Mouse (Mus musculus): ENCODE measurements at regions not wholly inside any gene's neighbourhood (a gene's known extent, or its start where the extent isn't known, plus 50 kb on each side); places are given as distances from the start of the nearest gene placed in this dataset.

- DNase-seq (ENCODE audit: low spot score) (no peak), ATAC-seq (ENCODE audit: insufficient read depth, low FRiP score, low TSS enrichment) (no peak)
- 74% methylated on average over 14 of the region's 14 CpGs for WGBS
- Histone ChIP-seq H3K4me3 (ENCODE audit: low read depth, low read length) (no peak overlapping the region), H3K27ac (ENCODE audit: low read depth, low read length) (no peak overlapping the region), H3K4me2 (ENCODE audit: low read depth) (no peak overlapping the region), H3K9ac (ENCODE audit: low read length) (no peak overlapping the region), H3K9me3 (ENCODE audit: control insufficient read depth, low read length) (no peaks in the 10 kb centered on the region), H3K27me3 (ENCODE audit: control insufficient read depth, insufficient read depth, low read length) (no peaks in the 10 kb centered on the region), H3K4me1 (ENCODE audit: control insufficient read depth, insufficient read depth, low read length) (0 out of 2 replicates have a peak, but pooled peaks cover 3% of the 10 kb centered on the region), H3K36me3 (ENCODE audit: control insufficient read depth, insufficient read depth, low read length) (no peaks in the 10 kb centered on the region)
These were observed 77.6 kb downstream of the Gas1 start for GRCm38 (mm10) chr13:60099469-60100129.

- H3K27ac ChIP-seq (ENCODE audit: low read depth, low read length), result no peak overlapping the region
- no peak overlapping the region for H3K4me3 ChIP-seq (ENCODE audit: low read depth, low read length)
- 74% methylated on average over 3 of the region's 3 CpGs for WGBS
- no peaks in the 10 kb centered on the region for H3K27me3 ChIP-seq (ENCODE audit: control insufficient read depth, insufficient read depth, low read length)
- 0 out of 2 replicates have a peak, but pooled peaks cover 3% of the 10 kb centered on the region for H3K4me1 ChIP-seq (ENCODE audit: control insufficient read depth, insufficient read depth, low read length)
- no peak for DNase-seq (ENCODE audit: low spot score)
- no peak overlapping the region for H3K9ac ChIP-seq (ENCODE audit: low read length)
- no peaks in the 10 kb centered on the region for H3K36me3 ChIP-seq (ENCODE audit: control insufficient read depth, insufficient read depth, low read length)
- H3K4me2 ChIP-seq (ENCODE audit: low read depth), result no peak overlapping the region
- ATAC-seq (ENCODE audit: insufficient read depth, low FRiP score, low TSS enrichment), result no peak
- H3K9me3 ChIP-seq (ENCODE audit: control insufficient read depth, low read length), result no peaks in the 10 kb centered on the region
These were observed 78.8 kb downstream of the Gas1 start for GRCm38 (mm10) chr13:60098394-60098793.

GRCm38 (mm10) chr13:60097776-60098175 lies 79.4 kb downstream of the Gas1 start:
- Histone ChIP-seq H3K4me3 (ENCODE audit: low read depth, low read length) (no peak overlapping the region), H3K27me3 (ENCODE audit: control insufficient read depth, insufficient read depth, low read length) (no peaks in the 10 kb centered on the region), H3K27ac (ENCODE audit: low read depth, low read length) (no peak overlapping the region), H3K9me3 (ENCODE audit: control insufficient read depth, low read length) (no peaks in the 10 kb centered on the region), H3K4me2 (ENCODE audit: low read depth) (no peak overlapping the region), H3K4me1 (ENCODE audit: control insufficient read depth, insufficient read depth, low read length) (0 out of 2 replicates have a peak, but pooled peaks cover 3% of the 10 kb centered on the region), H3K36me3 (ENCODE audit: control insufficient read depth, insufficient read depth, low read length) (no peaks in the 10 kb centered on the region), H3K9ac (ENCODE audit: low read length) (no peak overlapping the region)
- DNase-seq (ENCODE audit: low spot score) (no peak), ATAC-seq (ENCODE audit: insufficient read depth, low FRiP score, low TSS enrichment) (no peak)
- WGBS, result 54% methylated on average over 6 of the region's 6 CpGs

- Histone ChIP-seq H3K9me3 (ENCODE audit: control insufficient read depth, low read length) (no peaks in the 10 kb centered on the region), H3K4me1 (ENCODE audit: control insufficient read depth, insufficient read depth, low read length) (peaks cover 9% of the 10 kb centered on the region; the same call in 1 of the 2 replicates), H3K4me2 (ENCODE audit: low read depth) (no peak overlapping the region), H3K9ac (ENCODE audit: low read length) (no peak overlapping the region), H3K36me3 (ENCODE audit: control insufficient read depth, insufficient read depth, low read length) (no peaks in the 10 kb centered on the region), H3K27me3 (ENCODE audit: control insufficient read depth, insufficient read depth, low read length) (no peaks in the 10 kb centered on the region), H3K4me3 (ENCODE audit: low read depth, low read length) (no peak overlapping the region), H3K27ac (ENCODE audit: low read depth, low read length) (no peak overlapping the region)
- ATAC-seq (ENCODE audit: insufficient read depth, low FRiP score, low TSS enrichment) (no peak), DNase-seq (ENCODE audit: low spot score) (no peak)
- 90% methylated on average over 8 of the region's 8 CpGs for WGBS
These were observed 90.5 kb downstream of the Gas1 start for GRCm38 (mm10) chr13:60086657-60087056.

- H3K4me1 ChIP-seq (ENCODE audit: control insufficient read depth, insufficient read depth, low read length), result peaks cover 9% of the 10 kb centered on the region; the same call in 1 of the 2 replicates
- 14% methylated on average over 12 of the region's 12 CpGs for WGBS
- H3K9me3 ChIP-seq (ENCODE audit: control insufficient read depth, low read length), result no peaks in the 10 kb centered on the region
- no peaks in the 10 kb centered on the region for H3K36me3 ChIP-seq (ENCODE audit: control insufficient read depth, insufficient read depth, low read length)
- ATAC-seq (ENCODE audit: insufficient read depth, low FRiP score, low TSS enrichment) (peak; percentile 81), DNase-seq (ENCODE audit: low spot score) (peak; percentile 84)
- H3K4me2 ChIP-seq (ENCODE audit: low read depth), result peak overlapping the region; percentile 28
- no peaks in the 10 kb centered on the region for H3K27me3 ChIP-seq (ENCODE audit: control insufficient read depth, insufficient read depth, low read length)
- H3K9ac ChIP-seq (ENCODE audit: low read length), result no peak overlapping the region
- H3K4me3 ChIP-seq (ENCODE audit: low read depth, low read length), result no peak overlapping the region
- no peak overlapping the region for H3K27ac ChIP-seq (ENCODE audit: low read depth, low read length)
These were observed 92.2 kb downstream of the Gas1 start for GRCm38 (mm10) chr13:60084975-60085374.

- WGBS, result 70% methylated on average over 4 of the region's 4 CpGs
- Histone ChIP-seq H3K9me3 (ENCODE audit: control insufficient read depth, low read length) (no peaks in the 10 kb centered on the region), H3K9ac (ENCODE audit: low read length) (no peak overlapping the region), H3K27ac (ENCODE audit: low read depth, low read length) (no peak overlapping the region), H3K27me3 (ENCODE audit: control insufficient read depth, insufficient read depth, low read length) (no peaks in the 10 kb centered on the region), H3K4me3 (ENCODE audit: low read depth, low read length) (no peak overlapping the region), H3K36me3 (ENCODE audit: control insufficient read depth, insufficient read depth, low read length) (no peaks in the 10 kb centered on the region), H3K4me1 (ENCODE audit: control insufficient read depth, insufficient read depth, low read length) (peaks cover 9% of the 10 kb centered on the region; the same call in 1 of the 2 replicates), H3K4me2 (ENCODE audit: low read depth) (no peak overlapping the region)
- DNase-seq (ENCODE audit: low spot score), result no peak
- ATAC-seq (ENCODE audit: insufficient read depth, low FRiP score, low TSS enrichment), result no peak
These were observed 92.9 kb downstream of the Gas1 start for GRCm38 (mm10) chr13:60084290-60084689.

- Histone ChIP-seq H3K9ac (ENCODE audit: low read length) (no peak overlapping the region), H3K4me2 (ENCODE audit: low read depth) (no peak overlapping the region), H3K27me3 (ENCODE audit: control insufficient read depth, insufficient read depth, low read length) (no peaks in the 10 kb centered on the region), H3K9me3 (ENCODE audit: control insufficient read depth, low read length) (no peaks in the 10 kb centered on the region), H3K27ac (ENCODE audit: low read depth, low read length) (no peak overlapping the region), H3K4me1 (ENCODE audit: control insufficient read depth, insufficient read depth, low read length) (peaks cover 9% of the 10 kb centered on the region; the same call in 1 of the 2 replicates), H3K36me3 (ENCODE audit: control insufficient read depth, insufficient read depth, low read length) (no peaks in the 10 kb centered on the region), H3K4me3 (ENCODE audit: low read depth, low read length) (no peak overlapping the region)
- 79% methylated on average over 10 of the region's 10 CpGs for WGBS
- ATAC-seq (ENCODE audit: insufficient read depth, low FRiP score, low TSS enrichment), result no peak
- no peak for DNase-seq (ENCODE audit: low spot score)
These were observed 97.1 kb downstream of the Gas1 start for GRCm38 (mm10) chr13:60080113-60080512.

GRCm38 (mm10) chr13:60078331-60079050 lies 98.7 kb downstream of the Gas1 start:
- H3K27ac ChIP-seq (ENCODE audit: low read depth, low read length), result no peak overlapping the region
- H3K36me3 ChIP-seq (ENCODE audit: control insufficient read depth, insufficient read depth, low read length), result no peaks in the 10 kb centered on the region
- DNase-seq (ENCODE audit: low spot score) (no peak), ATAC-seq (ENCODE audit: insufficient read depth, low FRiP score, low TSS enrichment) (no peak)
- H3K4me2 ChIP-seq (ENCODE audit: low read depth), result no peak overlapping the region
- H3K4me1 ChIP-seq (ENCODE audit: control insufficient read depth, insufficient read depth, low read length), result peaks cover 3% of the 10 kb centered on the region; the same call in 1 of the 2 replicates
- H3K9ac ChIP-seq (ENCODE audit: low read length), result no peak overlapping the region
- H3K9me3 ChIP-seq (ENCODE audit: control insufficient read depth, low read length), result no peaks in the 10 kb centered on the region
- no peak overlapping the region for H3K4me3 ChIP-seq (ENCODE audit: low read depth, low read length)
- WGBS, result 77% methylated on average over 8 of the region's 8 CpGs
- H3K27me3 ChIP-seq (ENCODE audit: control insufficient read depth, insufficient read depth, low read length), result no peaks in the 10 kb centered on the region
